Mouse (Mus musculus): Measurements from ENCODE around the gene Arvcf. TPM values are rescaled to one million over a fixed set of nuclear protein-coding genes. Genes with fewer than 3 reads are reported as not detected.
A peak's percentile ranks its signal among the peaks of the same experiment; 100 is the strongest.

Arvcf gene
- polyA plus RNA-seq, 1 experiment from 2014 or later, result 25.8 TPM

GRCm38 (mm10) chr16:18423915-18424265 lies 75.9 kb downstream of the Arvcf start:
- no peaks in the 10 kb centered on the region for H3K27me3 ChIP-seq (ENCODE audit: insufficient read depth, poor library complexity, severe bottlenecking)
- no peaks in the 10 kb centered on the region for H3K9me3 ChIP-seq
- DNase-seq (ENCODE audit: low spot score), result no peak
- peaks cover 34% of the 10 kb centered on the region for H3K36me3 ChIP-seq
- peaks cover 52% of the 10 kb centered on the region for H3K4me1 ChIP-seq
- 0 out of 2 replicates have a peak overlapping the region, but pooled peaks have one; percentile 10 for H3K27ac ChIP-seq
- WGBS, result 85% methylated on average over 5 of the region's 5 CpGs
- no peak overlapping the region for H3K4me3 ChIP-seq

- WGBS, result 79% methylated on average over 11 of the region's 11 CpGs
- DNase-seq (ENCODE audit: low spot score), result no peak
- H3K27ac ChIP-seq, result peak overlapping the region; percentile 10; the same call in 1 of the 2 replicates
- H3K9me3 ChIP-seq, result no peaks in the 10 kb centered on the region
- H3K27me3 ChIP-seq (ENCODE audit: insufficient read depth, poor library complexity, severe bottlenecking), result no peaks in the 10 kb centered on the region
- peaks cover 34% of the 10 kb centered on the region for H3K36me3 ChIP-seq
- H3K4me3 ChIP-seq, result no peak overlapping the region
- peaks cover 52% of the 10 kb centered on the region for H3K4me1 ChIP-seq
These were observed 76.5 kb downstream of the Arvcf start for GRCm38 (mm10) chr16:18424364-18425045.

GRCm38 (mm10) chr16:18425475-18426214 lies 77.7 kb downstream of the Arvcf start:
- Histone ChIP-seq H3K9me3 (no peaks in the 10 kb centered on the region), H3K27ac (peak overlapping the region; percentile 99), H3K4me3 (peak overlapping the region; percentile 97), H3K36me3 (peaks cover 31% of the 10 kb centered on the region), H3K27me3 (ENCODE audit: insufficient read depth, poor library complexity, severe bottlenecking) (no peaks in the 10 kb centered on the region), H3K4me1 (peaks cover 50% of the 10 kb centered on the region)
- 16% methylated on average over 10 of the region's 10 CpGs for WGBS
- DNase-seq (ENCODE audit: low spot score), result no peak

GRCm38 (mm10) chr16:18426215-18426791 lies 78.3 kb downstream of the Arvcf start, which contains the start of gene Txnrd2:
TSS of gene Txnrd2 (plus strand) at chr16:18426384.
- H3K4me3 ChIP-seq, result peak within 1 kb of the TSS; percentile 97
- peaks cover 50% of the 10 kb centered on the region for H3K4me1 ChIP-seq
- under 1% methylated on average over 52 of the region's 52 CpGs for WGBS
- peak within 1 kb of the TSS; percentile 99 for H3K27ac ChIP-seq
- H3K27me3 ChIP-seq (ENCODE audit: insufficient read depth, poor library complexity, severe bottlenecking), result no peaks in the 10 kb centered on the region
- H3K36me3 ChIP-seq, result peaks cover 26% of the 10 kb centered on the region
- no peaks in the 10 kb centered on the region for H3K9me3 ChIP-seq
- peak; percentile 89 for DNase-seq (ENCODE audit: low spot score)

- H3K4me1 ChIP-seq, result peaks cover 50% of the 10 kb centered on the region
- H3K27me3 ChIP-seq (ENCODE audit: insufficient read depth, poor library complexity, severe bottlenecking), result no peaks in the 10 kb centered on the region
- H3K27ac ChIP-seq, result peak within 1 kb of the TSS; percentile 99
- no peak for DNase-seq (ENCODE audit: low spot score)
- peaks cover 20% of the 10 kb centered on the region for H3K36me3 ChIP-seq
- WGBS, result 53% methylated on average over 5 of the region's 5 CpGs
- no peaks in the 10 kb centered on the region for H3K9me3 ChIP-seq
- H3K4me3 ChIP-seq, result peak within 1 kb of the TSS; percentile 97
These were observed 78.9 kb downstream of the Arvcf start, which contains the start of gene Comt for GRCm38 (mm10) chr16:18426802-18427280. TSS of gene Comt (minus strand) at chr16:18426852.

GRCm38 (mm10) chr16:18428011-18428515 lies 80.1 kb downstream of the Arvcf start:
- 0 out of 2 replicates have a peak overlapping the region, but pooled peaks have one; percentile 8 for H3K4me3 ChIP-seq
- H3K9me3 ChIP-seq, result no peaks in the 10 kb centered on the region
- peak overlapping the region; percentile 72 for H3K27ac ChIP-seq
- peaks cover 50% of the 10 kb centered on the region for H3K4me1 ChIP-seq
- no peak for DNase-seq (ENCODE audit: low spot score)
- no peaks in the 10 kb centered on the region for H3K27me3 ChIP-seq (ENCODE audit: insufficient read depth, poor library complexity, severe bottlenecking)
- peaks cover 12% of the 10 kb centered on the region; the same call in 1 of the 2 replicates for H3K36me3 ChIP-seq
- 78% methylated on average over 5 of the region's 5 CpGs for WGBS

- Histone ChIP-seq H3K4me1 (peaks cover 46% of the 10 kb centered on the region), H3K9me3 (no peaks in the 10 kb centered on the region), H3K4me3 (0 out of 2 replicates have a peak overlapping the region, but pooled peaks have one; percentile 8), H3K27me3 (ENCODE audit: insufficient read depth, poor library complexity, severe bottlenecking) (no peaks in the 10 kb centered on the region), H3K36me3 (peaks cover 8% of the 10 kb centered on the region; the same call in 1 of the 2 replicates), H3K27ac (peak overlapping the region; percentile 72)
- DNase-seq (ENCODE audit: low spot score), result peak; percentile 87
- 60% methylated on average over 7 of the region's 7 CpGs for WGBS
These were observed 80.6 kb downstream of the Arvcf start for GRCm38 (mm10) chr16:18428516-18429042.

GRCm38 (mm10) chr16:18429641-18430040 lies 81.7 kb downstream of the Arvcf start:
- no peaks in the 10 kb centered on the region for H3K27me3 ChIP-seq (ENCODE audit: insufficient read depth, poor library complexity, severe bottlenecking)
- peak overlapping the region; percentile 16; the same call in 1 of the 2 replicates for H3K4me3 ChIP-seq
- H3K27ac ChIP-seq, result no peak overlapping the region
- WGBS, result 80% methylated on average over 8 of the region's 8 CpGs
- peaks cover 7% of the 10 kb centered on the region; the same call in 1 of the 2 replicates for H3K36me3 ChIP-seq
- no peak for DNase-seq (ENCODE audit: low spot score)
- no peaks in the 10 kb centered on the region for H3K9me3 ChIP-seq
- peaks cover 36% of the 10 kb centered on the region for H3K4me1 ChIP-seq

GRCm38 (mm10) chr16:18430641-18431212 lies 82.7 kb downstream of the Arvcf start:
- 79% methylated on average over 8 of the region's 8 CpGs for WGBS
- Histone ChIP-seq H3K9me3 (no peaks in the 10 kb centered on the region), H3K27me3 (ENCODE audit: insufficient read depth, poor library complexity, severe bottlenecking) (no peaks in the 10 kb centered on the region), H3K4me3 (peak overlapping the region; percentile 6; the same call in 1 of the 2 replicates), H3K4me1 (peaks cover 27% of the 10 kb centered on the region), H3K36me3 (peaks cover 17% of the 10 kb centered on the region; the same call in 1 of the 2 replicates), H3K27ac (no peak overlapping the region)
- DNase-seq (ENCODE audit: low spot score), result no peak

GRCm38 (mm10) chr16:18433341-18433920 lies 85.4 kb downstream of the Arvcf start:
- no peak for DNase-seq (ENCODE audit: low spot score)
- Histone ChIP-seq H3K4me3 (no peak overlapping the region), H3K27ac (no peak overlapping the region), H3K9me3 (no peaks in the 10 kb centered on the region), H3K4me1 (peaks cover 5% of the 10 kb centered on the region), H3K27me3 (ENCODE audit: insufficient read depth, poor library complexity, severe bottlenecking) (no peaks in the 10 kb centered on the region), H3K36me3 (peaks cover 37% of the 10 kb centered on the region)
- 95% methylated on average over 5 of the region's 5 CpGs for WGBS

- H3K9me3 ChIP-seq, result no peaks in the 10 kb centered on the region
- H3K4me1 ChIP-seq, result peaks cover 4% of the 10 kb centered on the region; the same call in 1 of the 2 replicates
- H3K27ac ChIP-seq, result no peak overlapping the region
- no peaks in the 10 kb centered on the region for H3K27me3 ChIP-seq (ENCODE audit: insufficient read depth, poor library complexity, severe bottlenecking)
- no peak for DNase-seq (ENCODE audit: low spot score)
- peaks cover 50% of the 10 kb centered on the region for H3K36me3 ChIP-seq
- no peak overlapping the region for H3K4me3 ChIP-seq
- WGBS, result 81% methylated on average over 6 of the region's 6 CpGs
These were observed 88.1 kb downstream of the Arvcf start for GRCm38 (mm10) chr16:18436128-18436527.

Measured in heart, embryonic 10.5 days (tissue).